7 mouse cellular contexts compared by ENCODE assay signal in the genomic region with DNA sequence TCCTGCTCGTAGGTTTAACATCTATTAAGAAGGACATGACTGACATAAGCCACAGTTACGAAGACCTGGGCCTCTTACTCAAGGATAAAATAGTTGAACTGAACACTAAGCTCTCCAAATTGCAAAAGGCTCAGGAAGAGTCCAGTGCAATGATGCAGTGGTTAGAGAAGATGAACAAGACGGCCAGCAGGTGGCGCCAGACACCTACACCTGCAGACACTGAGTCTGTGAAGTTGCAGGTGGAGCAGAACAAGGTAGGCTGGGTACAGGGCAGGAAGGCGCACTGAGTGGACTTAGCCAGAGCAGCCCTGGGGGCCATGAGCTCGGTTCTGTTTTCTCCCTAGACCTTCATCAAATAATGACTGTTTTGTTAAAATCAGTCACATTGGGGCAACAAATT.
A peak's percentile ranks its signal among the peaks of the same experiment; 100 is the strongest.
DNase-seq lines count a peak whose midpoint lies in the region; ATAC-seq lines count a peak whose summit lies in the region.

No protein-coding gene starts in this region.

- H3K4me2 ChIP-seq in midbrain, embryonic 14.5 days (ENCODE audit: low read length) = no peak overlapping the region

- no peak overlapping the region for H3K27ac ChIP-seq in midbrain, embryonic 14.5 days (replicated peaks; ENCODE audit: low read depth, low read length)

- intact Hi-C loops in gastrocnemius, postnatal 14 days (cut with DNase I; ENCODE audit: low total_unique reads) = loop anchor here (5.0 kb wide), 1 partner anchor 189 kb away; no protein-coding TSS in a partner anchor
- intact Hi-C loops in left cerebral cortex, postnatal 4 days (cut with DNase I) = loop anchor here (5.0 to 10.0 kb wide), 2 partner anchors 56 to 189 kb away; no protein-coding TSS in a partner anchor

- no peaks in the 10 kb centered on the region for H3K4me1 ChIP-seq in midbrain, embryonic 14.5 days (ENCODE audit: control insufficient read depth, insufficient read depth, low read length)

- no peak overlapping the region for H3K4me3 ChIP-seq in midbrain, embryonic 14.5 days (replicated peaks; ENCODE audit: low read depth, low read length)

- peak; percentile 65 to 89 for DNase-seq in adrenal gland, adult (ENCODE audit: inconsistent age in 2 of 2, low spot score in 1 of 2)
- peak; percentile 71 for DNase-seq in gastrocnemius, postnatal 14 days
- DNase-seq in kidney, adult 11 months = peak; percentile 57
- peak; percentile 78 for DNase-seq in left cerebral cortex, postnatal 4 days
- peak; percentile 89 for DNase-seq in midbrain, embryonic 14.5 days
- peak; percentile 56 to 78 for DNase-seq in spleen, adult 18-20 months

- H3K27me3 ChIP-seq in midbrain, embryonic 14.5 days (ENCODE audit: control insufficient read depth, insufficient read depth, low read length) = no peaks in the 10 kb centered on the region

- peak; percentile 97 for ATAC-seq in common myeloid progenitor, adult 5-6 weeks (replicated peaks; ENCODE audit: low read depth, poor library complexity, severe bottlenecking)
- peak; percentile 40; the same call in 1 of the 2 replicates for ATAC-seq in midbrain, embryonic 14.5 days (ENCODE audit: low FRiP score, low TSS enrichment)

- no peak overlapping the region for H3K9ac ChIP-seq in midbrain, embryonic 14.5 days (replicated peaks; ENCODE audit: low read length)

- H3K9me3 ChIP-seq in midbrain, embryonic 14.5 days (ENCODE audit: control insufficient read depth, low read length) = no peaks in the 10 kb centered on the region

- H3K36me3 ChIP-seq in midbrain, embryonic 14.5 days (ENCODE audit: control insufficient read depth, insufficient read depth, low read length) = peaks cover 61% of the 10 kb centered on the region

- WGBS in midbrain, embryonic 14.5 days = 36% methylated on average over 6 of the region's 6 CpGs
